Mouse (Mus musculus): ENCODE data around the gene Gstm6. TPM values are rescaled to one million over a fixed set of nuclear protein-coding genes. Genes with fewer than 3 reads are reported as not detected.

The Gstm6 gene
- polyA plus RNA-seq, 1 experiment: not detected

- TF ChIP-seq GATA1 (IDR thresholded peaks at IDR 0.05; ENCODE audit: low read length): no peak
Measured at GRCm38 (mm10) chr3:107917097-107917496, 26.5 kb downstream of the Gstm6 start.

GRCm38 (mm10) chr3:107916674-107917073, 26.9 kb downstream of the Gstm6 start:
- TF ChIP-seq GATA1 (IDR thresholded peaks at IDR 0.05; ENCODE audit: low read length): no peak

- TF ChIP-seq GATA1 (IDR thresholded peaks at IDR 0.05; ENCODE audit: low read length): no peak
Measured at GRCm38 (mm10) chr3:107905942-107906341, 37.6 kb downstream of the Gstm6 start.

- TF ChIP-seq GATA1 (IDR thresholded peaks at IDR 0.05; ENCODE audit: low read length): no peak
Measured at GRCm38 (mm10) chr3:107900955-107901673, 42.4 kb downstream of the Gstm6 start.

GRCm38 (mm10) chr3:107898691-107899090, 44.9 kb downstream of the Gstm6 start:
- no peak for TF ChIP-seq GATA1 (IDR thresholded peaks at IDR 0.05; ENCODE audit: low read length)

GRCm38 (mm10) chr3:107895720-107896569, 47.6 kb downstream of the Gstm6 start, which contains the start of gene Gstm5:
Gstm5 (plus strand) TSS chr3:107895821.
- TF ChIP-seq GATA1 (IDR thresholded peaks at IDR 0.05; ENCODE audit: low read length): no peak

GRCm38 (mm10) chr3:107895194-107895719, 48.3 kb downstream of the Gstm6 start:
- no peak for TF ChIP-seq GATA1 (IDR thresholded peaks at IDR 0.05; ENCODE audit: low read length)

Other genes starting within 250 kb of the Gstm6 start
- gene Ahcyl1, start 247.2 kb downstream of the Gstm6 start, polyA plus RNA-seq (2012): 11.9 and 14.6 TPM in 2 replicates
- not detected in 2 replicates for gene Csf1, start 183.3 kb downstream of the Gstm6 start, polyA plus RNA-seq (2012)
- gene Eps8l3, start 66.5 kb downstream of the Gstm6 start, polyA plus RNA-seq (2012): not detected in 2 replicates
- not detected in 2 replicates for gene Gstm5, start 47.9 kb downstream of the Gstm6 start, polyA plus RNA-seq (2012)
- not detected in 2 replicates for gene Gstm7, start 11.9 kb downstream of the Gstm6 start, polyA plus RNA-seq (2012)
- gene Gstm3, start 25.5 kb upstream of the Gstm6 start, polyA plus RNA-seq (2012): not detected in 2 replicates
- gene Gstm2, start 42.7 kb upstream of the Gstm6 start, polyA plus RNA-seq (2012): not detected in 2 replicates
- 0.24 and 0.26 TPM in 2 replicates for gene Gstm1, start 74.2 kb upstream of the Gstm6 start, polyA plus RNA-seq (2012)
- not detected in 2 replicates for gene Gstm4, start 101.1 kb upstream of the Gstm6 start, polyA plus RNA-seq (2012)
- gene Ampd2, start 142.9 kb upstream of the Gstm6 start, polyA plus RNA-seq (2012): 275 and 347 TPM in 2 replicates
- 0.23 and 0.65 TPM in 2 replicates for gene Gnat2, start 149.0 kb upstream of the Gstm6 start, polyA plus RNA-seq (2012)
- 28.4 and 45.9 TPM in 2 replicates for gene Gnai3, start 202.4 kb upstream of the Gstm6 start, polyA plus RNA-seq (2012)
- not detected in 2 replicates for gene Gpr61, start 211.1 kb upstream of the Gstm6 start, polyA plus RNA-seq (2012)
- 1.8 TPM in 2 replicates for gene Amigo1, start 242.6 kb upstream of the Gstm6 start, polyA plus RNA-seq (2012)